10 mouse cellular contexts compared by ENCODE assay signal in genomic region chr2:58156495-58157392, GRCm38 (mm10). TPM values are rescaled to one million over a fixed set of nuclear protein-coding genes. Genes with fewer than 3 reads are reported as not detected.
DNase-seq lines count a peak whose midpoint lies in the region; ATAC-seq and TF ChIP-seq lines count a peak whose summit lies in the region.
"Had no signal": no experiment of that assay in that cellular context is flagged by ENCODE, and none has a peak within 500 bp of the region (broad histone marks: within the 10 kb centered on the region; RNA-seq: fewer than 3 reads in every experiment).

No protein-coding gene starts in this region.

- H3K27ac ChIP-seq in kidney, adult 2 months (ENCODE audit: insufficient read depth, low read depth, low read length): no peak overlapping the region
- H3K27ac ChIP-seq: limb, embryonic 15.5 days had no signal

- peak; percentile 72 to 79 for ATAC-seq in hematopoietic stem cell, adult 5-6 weeks (replicated peaks in 1 of 2; ENCODE audit: insufficient read depth in 1 of 2, low FRiP score in 2 of 2, low TSS enrichment in 1 of 2, low read depth in 1 of 2, poor library complexity in 2 of 2, severe bottlenecking in 2 of 2)
- peak; percentile 56 for ATAC-seq in megakaryocyte, adult 5-6 weeks (ENCODE audit: poor library complexity, severe bottlenecking)

- H3K36me3 ChIP-seq in kidney, adult 2 months (ENCODE audit: control insufficient read depth, insufficient read depth, low read length): no peaks in the 10 kb centered on the region
- H3K36me3 ChIP-seq: G1E; limb, embryonic 15.5 days had no signal

- H3K27me3 ChIP-seq in kidney, adult 2 months (replicated peaks; ENCODE audit: control insufficient read depth, insufficient read depth, low read length): no peaks in the 10 kb centered on the region
- H3K27me3 ChIP-seq: limb, embryonic 15.5 days had no signal

- TF ChIP-seq POLR2A in kidney, adult 2 months (IDR thresholded peaks at IDR 0.05; ENCODE audit: low read depth, low read length): no peak

- no peak overlapping the region for H3K4me3 ChIP-seq in kidney, adult 2 months (ENCODE audit: insufficient read depth, low read depth, low read length)
- H3K4me3 ChIP-seq: limb, embryonic 15.5 days had no signal

- peaks cover 5% of the 10 kb centered on the region; the same call in 1 of the 2 replicates for H3K4me1 ChIP-seq in kidney, adult 2 months (ENCODE audit: control insufficient read depth, insufficient read depth, low read length)

- TF ChIP-seq CTCF in kidney, adult 2 months (conservative IDR thresholded peaks at IDR 0.05; ENCODE audit: insufficient read depth, insufficient read length, low read depth, low read length): no peak

- DNase-seq in kidney, adult 2 months: peak; percentile 60
- DNase-seq in kidney, postnatal 14 days: no peak
- peak; percentile 75 for DNase-seq in thymus, postnatal 25 days
- no peak for DNase-seq in urinary bladder, postnatal 36 days (ENCODE audit: low spot score in 2 of 2)
- DNase-seq in cerebellum, postnatal 4 days (ENCODE audit: low spot score in 2 of 2): no peak
- DNase-seq in cerebellum, postnatal 14 days: no peak

- 67% methylated on average over 5 of the region's 5 CpGs for WGBS in kidney, adult 2 months

RNA-seq across cellular contexts. Expression of gene Cytip, which starts 38.6 kb away (rescaled TPM):
- 22.0 and 23.1 TPM in 2 replicates for polyA plus RNA-seq in kidney, adult 2 months (2012; rRNA removed)
- 106 and 114 TPM in 2 replicates for total RNA-seq in hematopoietic stem cell, adult 5-6 weeks (2017)
- 125 and 144 TPM in 2 replicates for total RNA-seq in megakaryocyte, adult 5-6 weeks (2015)
- total RNA-seq in megakaryocyte, adult 5-6 weeks (2017): 285 and 325 TPM in 2 replicates
- polyA plus RNA-seq: G1E had no signal

Comparison
In these comparisons a context has a peak if more than half of its experiments do, and no peak if none do; other contexts are left out.
1. DNase-seq: peak in kidney, adult 2 months (single experiment) and thymus, postnatal 25 days (single experiment); none in kidney, postnatal 14 days (single experiment), urinary bladder, postnatal 36 days (0 of 2), cerebellum, postnatal 4 days (0 of 2) and cerebellum, postnatal 14 days (0 of 2).